Mouse (Mus musculus): ENCODE results near the gene Pitpnc1. TPM values are rescaled to one million over a fixed set of nuclear protein-coding genes. Genes with fewer than 3 reads are reported as not detected.
"Not testable (repeated sequence)": the region's sequence is repeated elsewhere in the genome, so short reads cannot be mapped to it uniquely, and the experiment has no call there.

Gene Pitpnc1
- polyA plus RNA-seq (2015; fragmentation: Nextera tagmentation; extraction: Ambion mirVana) = 21.3 and 21.5 TPM in 2 replicates

GRCm38 (mm10) chr11:107470521-107471041 lies at the start of gene Pitpnc1:
Gene Pitpnc1 (minus strand): TSS chr11:107470699.
- Histone ChIP-seq H3K9me3 (replicated peaks) (no peaks in the 10 kb centered on the region), H3K27me3 (no peaks in the 10 kb centered on the region), H3K27ac (peak within 1 kb of the TSS; percentile 97), H3K9ac (peak within 1 kb of the TSS; percentile 90), H3K4me1 (peaks cover 38% of the 10 kb centered on the region), H3K4me3 (replicated peaks) (peak within 1 kb of the TSS; percentile 85), H3K36me3 (no peaks in the 10 kb centered on the region), H3K4me2 (peak within 1 kb of the TSS; percentile 90)
- ATAC-seq (replicated peaks; ENCODE audit: low FRiP score) = peak; percentile 88
- under 1% methylated on average over 37 of the region's 37 CpGs for WGBS

GRCm38 (mm10) chr11:107518645-107519429 lies 48.3 kb upstream of the Pitpnc1 start:
- Histone ChIP-seq H3K27me3 (no peaks in the 10 kb centered on the region), H3K4me1 (no peaks in the 10 kb centered on the region), H3K27ac (no peak overlapping the region), H3K36me3 (no peaks in the 10 kb centered on the region), H3K4me3 (replicated peaks) (no peak overlapping the region), H3K9me3 (replicated peaks) (no peaks in the 10 kb centered on the region), H3K9ac (no peak overlapping the region), H3K4me2 (no peak overlapping the region)
- 66% methylated on average over 5 of the region's 5 CpGs for WGBS
- no peak for ATAC-seq (replicated peaks; ENCODE audit: low FRiP score)

- no peak for ATAC-seq (replicated peaks; ENCODE audit: low FRiP score)
- no peak overlapping the region for H3K9ac ChIP-seq
- WGBS = 97% methylated on average over 2 of the region's 2 CpGs
- no peak overlapping the region for H3K4me3 ChIP-seq (replicated peaks)
- H3K4me1 ChIP-seq = no peaks in the 10 kb centered on the region
- no peaks in the 10 kb centered on the region for H3K36me3 ChIP-seq
- no peak overlapping the region for H3K4me2 ChIP-seq
- no peaks in the 10 kb centered on the region for H3K9me3 ChIP-seq (replicated peaks)
- H3K27ac ChIP-seq = no peak overlapping the region
- no peaks in the 10 kb centered on the region for H3K27me3 ChIP-seq
Observed at GRCm38 (mm10) chr11:107516387-107516786, 45.9 kb upstream of the Pitpnc1 start.

GRCm38 (mm10) chr11:107513047-107513446 lies 42.5 kb upstream of the Pitpnc1 start:
- 77% methylated on average over 10 of the region's 10 CpGs for WGBS
- Histone ChIP-seq H3K9me3 (replicated peaks) (no peaks in the 10 kb centered on the region), H3K4me2 (no peak overlapping the region), H3K27me3 (peaks cover 5% of the 10 kb centered on the region; the same call in 1 of the 2 replicates), H3K9ac (no peak overlapping the region), H3K36me3 (no peaks in the 10 kb centered on the region), H3K4me3 (replicated peaks) (no peak overlapping the region), H3K4me1 (peaks cover 17% of the 10 kb centered on the region), H3K27ac (no peak overlapping the region)
- no peak for ATAC-seq (replicated peaks; ENCODE audit: low FRiP score)

GRCm38 (mm10) chr11:107511954-107512353 lies 41.5 kb upstream of the Pitpnc1 start:
- not testable (repeated sequence) for H3K27me3 ChIP-seq; H3K4me2 ChIP-seq; ATAC-seq (replicated peaks; ENCODE audit: low FRiP score); H3K4me3 ChIP-seq (replicated peaks); H3K9me3 ChIP-seq (replicated peaks); H3K9ac ChIP-seq; H3K36me3 ChIP-seq; H3K27ac ChIP-seq
- WGBS = 58% methylated on average over 5 of the region's 5 CpGs
- H3K4me1 ChIP-seq = peaks cover 17% of the 10 kb centered on the region

- Histone ChIP-seq H3K9ac (peak overlapping the region; percentile 19; the same call in 1 of the 2 replicates), H3K4me3 (replicated peaks) (peak overlapping the region; percentile 20), H3K4me2 (peak overlapping the region; percentile 52), H3K9me3 (replicated peaks) (no peaks in the 10 kb centered on the region), H3K36me3 (no peaks in the 10 kb centered on the region), H3K27ac (0 out of 2 replicates have a peak overlapping the region, but pooled peaks have one; percentile 15), H3K4me1 (peaks cover 17% of the 10 kb centered on the region), H3K27me3 (peaks cover 5% of the 10 kb centered on the region; the same call in 1 of the 2 replicates)
- ATAC-seq (replicated peaks; ENCODE audit: low FRiP score) = peak; percentile 70
- 6% methylated on average over 18 of the region's 18 CpGs for WGBS
Observed at GRCm38 (mm10) chr11:107510362-107511269, 40.1 kb upstream of the Pitpnc1 start.

GRCm38 (mm10) chr11:107509631-107510338 lies 39.3 kb upstream of the Pitpnc1 start:
- peak overlapping the region; percentile 52 for H3K4me2 ChIP-seq
- no peak overlapping the region for H3K4me3 ChIP-seq (replicated peaks)
- H3K9me3 ChIP-seq (replicated peaks) = no peaks in the 10 kb centered on the region
- 32% methylated on average over 11 of the region's 11 CpGs for WGBS
- 0 out of 2 replicates have a peak, but pooled peaks have one; percentile 30 for ATAC-seq (replicated peaks; ENCODE audit: low FRiP score)
- no peak overlapping the region; the same call in 1 of the 2 replicates for H3K9ac ChIP-seq
- H3K36me3 ChIP-seq = no peaks in the 10 kb centered on the region
- peaks cover 5% of the 10 kb centered on the region; the same call in 1 of the 2 replicates for H3K27me3 ChIP-seq
- peaks cover 17% of the 10 kb centered on the region for H3K4me1 ChIP-seq
- H3K27ac ChIP-seq = no peak overlapping the region

- WGBS = 68% methylated on average over 1 of the region's 1 CpGs
- H3K4me1 ChIP-seq = peaks cover 17% of the 10 kb centered on the region
- no peak overlapping the region for H3K4me3 ChIP-seq (replicated peaks)
- H3K27ac ChIP-seq = no peak overlapping the region
- peaks cover 3% of the 10 kb centered on the region; the same call in 1 of the 2 replicates for H3K36me3 ChIP-seq
- no peaks in the 10 kb centered on the region for H3K9me3 ChIP-seq (replicated peaks)
- ATAC-seq (replicated peaks; ENCODE audit: low FRiP score) = no peak
- no peak overlapping the region for H3K4me2 ChIP-seq
- H3K27me3 ChIP-seq = peaks cover 5% of the 10 kb centered on the region; the same call in 1 of the 2 replicates
- no peak overlapping the region for H3K9ac ChIP-seq
Observed at GRCm38 (mm10) chr11:107506260-107506659, 35.8 kb upstream of the Pitpnc1 start.

GRCm38 (mm10) chr11:107504364-107504763 lies 33.9 kb upstream of the Pitpnc1 start:
- 92% methylated on average over 3 of the region's 4 CpGs for WGBS
- ATAC-seq (replicated peaks; ENCODE audit: low FRiP score); H3K27me3 ChIP-seq; H3K4me3 ChIP-seq (replicated peaks); H3K9ac ChIP-seq; H3K4me2 ChIP-seq; H3K4me1 ChIP-seq; H3K9me3 ChIP-seq (replicated peaks); H3K27ac ChIP-seq: not testable (repeated sequence)
- peaks cover 12% of the 10 kb centered on the region for H3K36me3 ChIP-seq

- Histone ChIP-seq H3K4me2 (no peak overlapping the region), H3K4me1 (no peaks in the 10 kb centered on the region), H3K4me3 (replicated peaks) (no peak overlapping the region), H3K27ac (no peak overlapping the region), H3K9me3 (replicated peaks) (no peaks in the 10 kb centered on the region), H3K27me3 (no peaks in the 10 kb centered on the region), H3K9ac (no peak overlapping the region), H3K36me3 (peaks cover 27% of the 10 kb centered on the region)
- WGBS = 87% methylated on average over 8 of the region's 8 CpGs
- ATAC-seq (replicated peaks; ENCODE audit: low FRiP score) = no peak
Observed at GRCm38 (mm10) chr11:107502801-107503200, 32.3 kb upstream of the Pitpnc1 start.

GRCm38 (mm10) chr11:107484341-107484740 lies 13.8 kb upstream of the Pitpnc1 start:
- Histone ChIP-seq H3K9ac (no peak overlapping the region), H3K9me3 (replicated peaks) (no peaks in the 10 kb centered on the region), H3K4me1 (peaks cover 17% of the 10 kb centered on the region), H3K36me3 (peaks cover 55% of the 10 kb centered on the region), H3K4me3 (replicated peaks) (no peak overlapping the region), H3K27ac (no peak overlapping the region), H3K27me3 (no peaks in the 10 kb centered on the region), H3K4me2 (no peak overlapping the region)
- WGBS = 95% methylated on average over 3 of the region's 3 CpGs
- no peak for ATAC-seq (replicated peaks; ENCODE audit: low FRiP score)
